Mouse (Mus musculus): Measurements from ENCODE around the gene Prkaa2. TPM values are rescaled to one million over a fixed set of nuclear protein-coding genes. Genes with fewer than 3 reads are reported as not detected.
A peak's percentile ranks its signal among the peaks of the same experiment; 100 is the strongest.
"Not testable (repeated sequence)": the region's sequence is repeated elsewhere in the genome, so short reads cannot be mapped to it uniquely, and the experiment has no call there.

Gene Prkaa2
- total and polyA plus RNA-seq, 3 experiments: 1.2 to 10.0 (median 8.5) TPM

GRCm38 (mm10) chr4:105016006-105016613 lies 93.6 kb downstream of the Prkaa2 start:
- no peak for DNase-seq

- DNase-seq: no peak
Observed at GRCm38 (mm10) chr4:105015496-105015895, 94.2 kb downstream of the Prkaa2 start.

- DNase-seq: no peak
Observed at GRCm38 (mm10) chr4:105013718-105014117, 96.0 kb downstream of the Prkaa2 start.

- no peak for DNase-seq
Observed at GRCm38 (mm10) chr4:105007360-105008018, 102.2 kb downstream of the Prkaa2 start.

GRCm38 (mm10) chr4:105004649-105005048 lies 105.0 kb downstream of the Prkaa2 start:
- DNase-seq: not testable (repeated sequence)

GRCm38 (mm10) chr4:105004135-105004534 lies 105.6 kb downstream of the Prkaa2 start:
- no peak for DNase-seq

- DNase-seq: no peak
Observed at GRCm38 (mm10) chr4:105001736-105002135, 108.0 kb downstream of the Prkaa2 start.

- DNase-seq: no peak
Observed at GRCm38 (mm10) chr4:104999702-105000101, 110.0 kb downstream of the Prkaa2 start.

- no peak for DNase-seq
Observed at GRCm38 (mm10) chr4:104993140-104993874, 116.4 kb downstream of the Prkaa2 start.

GRCm38 (mm10) chr4:104992271-104992670 lies 117.4 kb downstream of the Prkaa2 start:
- no peak for DNase-seq

GRCm38 (mm10) chr4:104990686-104991085 lies 119.0 kb downstream of the Prkaa2 start:
- no peak for DNase-seq

GRCm38 (mm10) chr4:104990016-104990415 lies 119.7 kb downstream of the Prkaa2 start:
- no peak for DNase-seq

GRCm38 (mm10) chr4:104988709-104989108 lies 121.0 kb downstream of the Prkaa2 start:
- DNase-seq: no peak

- DNase-seq: peak; percentile 49
Observed at GRCm38 (mm10) chr4:104988102-104988501, 121.6 kb downstream of the Prkaa2 start.

GRCm38 (mm10) chr4:104987631-104988030 lies 122.1 kb downstream of the Prkaa2 start:
- DNase-seq: no peak

- DNase-seq: no peak
Observed at GRCm38 (mm10) chr4:104985960-104986632, 123.6 kb downstream of the Prkaa2 start.

Other genes with a start within 250 kb of the Prkaa2 start
- gene C8a, start 233.5 kb downstream of the Prkaa2 start, total RNA-seq (2021): under 1 TPM in 1 of 2 experiments, not detected in 1; 0.69 TPM
- not detected in 2 replicates for gene C8a, start 233.5 kb downstream of the Prkaa2 start, polyA plus RNA-seq (2012; rRNA removed)
- under 1 TPM; 0.55 to 0.78 TPM for gene Fyb2, start 196.4 kb downstream of the Prkaa2 start, total RNA-seq (2021)
- not detected in 2 replicates for gene Fyb2, start 196.4 kb downstream of the Prkaa2 start, polyA plus RNA-seq (2012; rRNA removed)
- 100 to 1,000 TPM; 237 to 336 TPM for gene Plpp3, start 47.5 kb upstream of the Prkaa2 start, total RNA-seq (2021)
- 246 and 342 TPM in 2 replicates for gene Plpp3, start 47.5 kb upstream of the Prkaa2 start, polyA plus RNA-seq (2012; rRNA removed)